Mouse (Mus musculus) myocyte (in vitro differentiated cells): ENCODE data around the gene D11Wsu47e.

Source experiments
- MAX ChIP-seq: IDR thresholded peaks from one replicate; pipeline ENCODE4 v1.6.1; 2011; ENCODE audit warnings: low read depth, mild to moderate bottlenecking, control low read depth
- POLR2A ChIP-seq: IDR thresholded peaks from one replicate; pipeline ENCODE4 v1.6.1; 2011; ENCODE audit warnings: low read depth, mild to moderate bottlenecking, control low read depth, moderate library complexity; ENCODE audit not compliant: insufficient read length
- SRF ChIP-seq: IDR thresholded peaks from one replicate; pipeline ENCODE4 v1.6.1; 2011; ENCODE audit warnings: low read depth; ENCODE audit not compliant: control insufficient read depth, insufficient read length
- USF1 ChIP-seq: IDR thresholded peaks from one replicate; pipeline ENCODE4 v1.6.1; 2011; ENCODE audit warnings: low read depth, mild to moderate bottlenecking, control low read depth, moderate library complexity

DNA sequence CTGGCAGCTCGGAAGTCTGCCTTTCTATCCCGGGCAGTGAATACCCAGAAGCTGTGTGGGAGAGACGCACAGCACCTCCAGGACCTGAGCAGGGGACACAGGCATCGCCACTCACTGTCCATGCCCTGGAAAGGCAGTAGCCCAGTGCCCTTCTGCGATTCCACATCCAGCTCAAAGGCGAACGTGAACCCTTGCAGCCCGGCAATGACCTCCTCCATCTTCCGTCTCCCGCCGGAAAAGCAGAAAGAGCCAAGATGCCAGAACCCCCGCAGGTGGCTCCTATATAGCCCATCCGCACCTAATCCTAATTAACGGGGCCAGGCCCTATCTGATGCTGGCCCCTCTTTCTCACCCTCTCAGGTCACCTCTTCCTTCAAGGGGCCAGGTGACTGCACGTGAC, 25.1 kb downstream of the D11Wsu47e start:
- TF ChIP-seq SRF (no peak), MAX (no peak), POLR2A (no peak), USF1 (no peak)
